Mouse (Mus musculus): Measurements from ENCODE around the gene Krt16. TPM values are rescaled to one million over a fixed set of nuclear protein-coding genes. Genes with fewer than 3 reads are reported as not detected.
A peak's percentile ranks its signal among the peaks of the same experiment; 100 is the strongest.
"Not testable (repeated sequence)": the region's sequence is repeated elsewhere in the genome, so short reads cannot be mapped to it uniquely, and the experiment has no call there.

Gene Krt16
- polyA plus RNA-seq, 1 experiment from 2014 or later: not detected

DNA sequence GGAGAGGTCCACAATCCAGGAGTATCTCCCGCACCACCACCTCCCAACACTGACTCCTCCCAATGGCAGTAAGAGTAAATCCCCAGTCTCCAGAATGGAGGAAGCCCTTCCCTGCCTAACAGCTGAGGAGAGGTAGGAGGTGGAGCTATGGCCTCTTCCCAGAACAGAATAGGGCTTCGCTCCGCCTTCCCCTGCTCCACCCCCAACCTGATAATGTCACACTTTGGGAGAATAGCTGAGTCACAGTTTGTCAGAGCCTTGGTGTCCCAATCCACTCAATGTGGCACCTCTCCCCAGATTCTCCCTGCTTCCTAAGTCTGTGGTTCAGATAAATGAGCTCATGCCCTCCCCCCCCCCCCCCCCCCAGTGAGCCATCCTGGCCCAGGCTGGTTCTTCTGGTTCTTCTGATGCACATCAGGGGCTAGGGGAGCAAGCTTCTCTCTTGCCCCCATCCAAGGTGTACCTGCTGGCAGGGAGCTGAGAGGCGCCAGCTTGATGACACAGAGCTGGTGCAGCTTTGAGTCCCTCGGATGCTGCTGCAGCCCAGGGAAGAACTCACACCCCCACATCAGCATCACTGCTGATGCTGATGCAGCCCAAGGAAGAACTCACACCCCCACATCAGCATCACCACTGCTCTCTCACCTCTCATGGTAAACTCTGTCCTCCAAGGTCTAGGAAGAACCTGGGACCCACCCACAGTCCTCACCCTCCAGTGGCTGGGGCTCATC is 5.8 kb upstream of the Krt16 start:
- no peaks in the 10 kb centered on the region for H3K9me3 ChIP-seq (replicated peaks)
- WGBS (ENCODE audit: insufficient replicate concordance): 44% methylated on average over 5 of the region's 5 CpGs
- no peak overlapping the region for H3K4me2 ChIP-seq
- no peaks in the 10 kb centered on the region for H3K4me1 ChIP-seq
- H3K36me3 ChIP-seq: no peaks in the 10 kb centered on the region
- H3K4me3 ChIP-seq: no peak overlapping the region
- no peak overlapping the region for H3K9ac ChIP-seq
- no peaks in the 10 kb centered on the region for H3K27me3 ChIP-seq (replicated peaks)
- H3K27ac ChIP-seq: no peak overlapping the region
- peak; percentile 51; the same call in 1 of the 2 replicates for ATAC-seq

GRCm38 (mm10) chr11:100246471-100246870 is 2.2 kb downstream of the Krt16 start:
- H3K4me3 ChIP-seq; H3K4me1 ChIP-seq; ATAC-seq; H3K9ac ChIP-seq; H3K4me2 ChIP-seq; H3K27ac ChIP-seq; H3K36me3 ChIP-seq; H3K27me3 ChIP-seq (replicated peaks); H3K9me3 ChIP-seq (replicated peaks): not testable (repeated sequence)
- WGBS (ENCODE audit: insufficient replicate concordance): 46% methylated on average over 7 of the region's 7 CpGs

DNA sequence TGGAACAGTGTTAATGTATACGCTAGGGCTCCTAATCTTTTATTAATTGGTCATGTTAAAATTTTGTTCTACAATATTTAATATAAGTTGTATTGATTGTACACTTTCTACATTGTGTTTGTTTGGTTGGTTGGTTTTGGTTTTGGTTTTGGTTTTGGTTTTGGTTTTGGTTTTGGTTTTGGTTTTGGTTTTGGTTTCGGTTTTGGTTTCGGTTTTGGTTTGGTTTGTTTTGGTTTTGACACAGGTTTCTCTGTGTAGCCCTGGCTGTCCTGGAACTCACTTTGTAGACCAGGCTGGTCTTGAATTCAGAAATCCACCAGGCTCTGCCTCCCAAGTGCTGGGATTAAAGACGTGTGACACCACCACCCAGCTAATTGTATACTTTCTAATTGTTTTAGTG is 8.4 kb downstream of the Krt16 start:
- ATAC-seq; H3K4me3 ChIP-seq; H3K9me3 ChIP-seq (replicated peaks): not testable (repeated sequence)

GRCm38 (mm10) chr11:100221741-100222140 is 27.0 kb downstream of the Krt16 start:
- Histone ChIP-seq H3K9ac (no peak overlapping the region), H3K27me3 (replicated peaks) (no peaks in the 10 kb centered on the region), H3K4me3 (no peak overlapping the region), H3K9me3 (replicated peaks) (peaks cover 6% of the 10 kb centered on the region), H3K4me2 (no peak overlapping the region), H3K4me1 (no peaks in the 10 kb centered on the region), H3K36me3 (no peaks in the 10 kb centered on the region), H3K27ac (no peak overlapping the region)
- WGBS (ENCODE audit: insufficient replicate concordance): 47% methylated on average over 8 of the region's 8 CpGs
- ATAC-seq: no peak

More for the DNA sequence above, 8.4 kb downstream of the Krt16 start:
- H3K4me1 ChIP-seq; H3K4me2 ChIP-seq; H3K27me3 ChIP-seq (replicated peaks); H3K9ac ChIP-seq; H3K36me3 ChIP-seq; H3K27ac ChIP-seq: not testable (repeated sequence)
- WGBS (ENCODE audit: insufficient replicate concordance): 79% methylated on average over 4 of the region's 4 CpGs

- no peak overlapping the region for H3K4me2 ChIP-seq
- H3K4me3 ChIP-seq: no peak overlapping the region
- H3K9ac ChIP-seq: no peak overlapping the region
- H3K36me3 ChIP-seq: no peaks in the 10 kb centered on the region
- 66% methylated on average over 4 of the region's 4 CpGs for WGBS (ENCODE audit: insufficient replicate concordance)
- H3K27ac ChIP-seq: no peak overlapping the region
- H3K4me1 ChIP-seq: no peaks in the 10 kb centered on the region
- no peaks in the 10 kb centered on the region for H3K27me3 ChIP-seq (replicated peaks)
- no peak for ATAC-seq
- H3K9me3 ChIP-seq (replicated peaks): no peaks in the 10 kb centered on the region
Measured at GRCm38 (mm10) chr11:100219304-100219703, 29.4 kb downstream of the Krt16 start.

DNA sequence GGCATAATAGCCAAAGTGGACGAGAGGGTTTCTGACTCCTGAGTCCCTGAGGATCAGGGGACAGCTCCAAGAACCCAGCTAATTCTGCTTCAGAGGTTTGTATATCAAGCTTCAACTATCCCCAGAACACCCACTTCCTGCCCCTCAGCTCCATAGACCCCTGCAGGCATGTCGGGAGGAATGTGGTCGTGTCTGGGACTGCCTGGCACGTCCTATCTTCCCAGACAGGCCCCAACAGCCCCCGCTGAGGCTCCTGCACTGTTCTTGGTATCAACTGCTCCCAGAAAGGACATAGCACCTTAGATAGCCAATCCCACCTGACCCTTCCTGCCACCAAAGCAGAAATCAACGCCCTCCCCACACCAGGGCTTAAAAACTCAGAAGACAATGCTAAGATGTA is 40.2 kb downstream of the Krt16 start:
- H3K4me1 ChIP-seq: no peaks in the 10 kb centered on the region
- H3K27me3 ChIP-seq (replicated peaks): no peaks in the 10 kb centered on the region
- H3K4me3 ChIP-seq: no peak overlapping the region
- 24% methylated on average over 6 of the region's 6 CpGs for WGBS (ENCODE audit: insufficient replicate concordance)
- H3K4me2 ChIP-seq: no peak overlapping the region
- H3K9me3 ChIP-seq (replicated peaks): no peaks in the 10 kb centered on the region
- H3K27ac ChIP-seq: no peak overlapping the region
- H3K36me3 ChIP-seq: no peaks in the 10 kb centered on the region
- no peak for ATAC-seq
- H3K9ac ChIP-seq: no peak overlapping the region

DNA sequence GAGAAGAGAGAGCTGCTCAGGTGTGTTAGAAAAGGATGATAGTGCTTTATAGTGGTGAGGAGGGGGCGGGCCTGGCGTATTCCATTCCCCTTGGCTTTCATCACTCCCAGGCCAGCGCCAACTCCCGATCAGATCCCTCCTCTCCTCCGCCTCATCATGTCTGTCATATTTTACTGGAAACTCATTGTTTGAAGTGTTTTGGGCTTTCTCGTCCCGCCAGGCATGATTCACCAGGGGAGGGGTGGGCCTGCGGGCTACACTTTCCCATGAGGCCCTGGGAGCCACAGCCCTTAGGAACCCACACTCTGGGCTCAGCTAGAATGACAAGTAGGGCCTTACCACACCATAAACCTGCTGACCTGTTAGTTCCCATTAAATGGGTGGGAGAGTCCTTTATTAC is 41.2 kb downstream of the Krt16 start, which contains the start of gene Krt14:
Gene Krt14, minus strand, starts transcription at position 51 of the 400 bp plus-strand sequence.
- H3K27me3 ChIP-seq (replicated peaks): no peaks in the 10 kb centered on the region
- no peak within 1 kb of the TSS for H3K4me3 ChIP-seq
- H3K9me3 ChIP-seq (replicated peaks): no peaks in the 10 kb centered on the region
- no peak within 1 kb of the TSS for H3K4me2 ChIP-seq
- no peaks in the 10 kb centered on the region for H3K36me3 ChIP-seq
- no peak within 1 kb of the TSS for H3K27ac ChIP-seq
- WGBS (ENCODE audit: insufficient replicate concordance): 62% methylated on average over 8 of the region's 8 CpGs
- ATAC-seq: no peak
- H3K4me1 ChIP-seq: no peaks in the 10 kb centered on the region
- no peak within 1 kb of the TSS for H3K9ac ChIP-seq

- Histone ChIP-seq H3K36me3 (no peaks in the 10 kb centered on the region), H3K9ac (no peak overlapping the region), H3K9me3 (replicated peaks) (no peaks in the 10 kb centered on the region), H3K4me3 (no peak overlapping the region), H3K4me2 (no peak overlapping the region), H3K27me3 (replicated peaks) (no peaks in the 10 kb centered on the region), H3K4me1 (no peaks in the 10 kb centered on the region), H3K27ac (no peak overlapping the region)
- WGBS (ENCODE audit: insufficient replicate concordance): 16% methylated on average over 6 of the region's 6 CpGs
- no peak for ATAC-seq
Measured at GRCm38 (mm10) chr11:100203448-100203847, 45.3 kb downstream of the Krt16 start.

- Histone ChIP-seq H3K4me1 (no peaks in the 10 kb centered on the region), H3K4me3 (no peak overlapping the region), H3K9ac (no peak overlapping the region), H3K36me3 (no peaks in the 10 kb centered on the region), H3K27ac (no peak overlapping the region), H3K9me3 (replicated peaks) (no peaks in the 10 kb centered on the region), H3K27me3 (replicated peaks) (no peaks in the 10 kb centered on the region), H3K4me2 (no peak overlapping the region)
- 69% methylated on average over 4 of the region's 4 CpGs for WGBS (ENCODE audit: insufficient replicate concordance)
- ATAC-seq: no peak
Measured at GRCm38 (mm10) chr11:100202906-100203305, 45.8 kb downstream of the Krt16 start.

DNA sequence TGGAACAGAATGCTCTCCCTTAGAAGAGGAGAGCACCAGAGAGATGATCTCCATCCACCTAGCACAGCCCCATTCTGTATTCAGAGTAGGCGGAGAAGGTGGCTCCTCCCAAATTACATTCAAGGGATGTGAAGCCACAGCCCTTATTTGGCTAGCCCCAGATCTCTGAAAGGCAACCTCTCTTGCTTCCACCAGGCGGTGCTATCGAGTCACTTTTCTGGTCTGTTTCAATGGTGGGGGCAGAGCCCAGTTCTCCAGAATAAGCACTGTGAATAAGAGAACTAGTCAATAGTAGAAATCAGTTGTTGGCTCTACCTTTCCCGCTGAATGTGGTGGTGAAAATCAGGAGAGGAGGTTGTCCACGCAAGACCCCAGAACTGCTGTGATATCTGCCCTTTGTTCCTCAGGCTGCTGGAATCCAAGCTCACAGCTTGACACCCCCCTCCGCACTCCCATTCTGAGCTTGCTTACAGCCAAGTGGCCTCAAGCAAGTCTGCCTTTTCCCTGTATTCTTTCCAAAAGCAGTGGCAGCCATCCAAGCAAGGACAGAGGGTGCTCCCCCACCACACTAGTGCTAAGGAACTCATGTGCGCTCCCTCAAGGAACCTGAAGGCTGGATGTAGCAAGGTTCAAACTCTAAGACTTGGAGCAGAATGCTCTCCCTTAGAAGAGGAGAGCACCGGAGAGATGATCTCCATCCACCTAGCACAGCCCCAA is 48.4 kb downstream of the Krt16 start:
- H3K9ac ChIP-seq: no peak overlapping the region
- H3K4me3 ChIP-seq: no peak overlapping the region
- 38% methylated on average over 8 of the region's 8 CpGs for WGBS (ENCODE audit: insufficient replicate concordance)
- no peaks in the 10 kb centered on the region for H3K27me3 ChIP-seq (replicated peaks)
- H3K9me3 ChIP-seq (replicated peaks): no peaks in the 10 kb centered on the region
- no peaks in the 10 kb centered on the region for H3K36me3 ChIP-seq
- no peak overlapping the region for H3K4me2 ChIP-seq
- H3K27ac ChIP-seq: no peak overlapping the region
- no peaks in the 10 kb centered on the region for H3K4me1 ChIP-seq
- ATAC-seq: no peak

DNA sequence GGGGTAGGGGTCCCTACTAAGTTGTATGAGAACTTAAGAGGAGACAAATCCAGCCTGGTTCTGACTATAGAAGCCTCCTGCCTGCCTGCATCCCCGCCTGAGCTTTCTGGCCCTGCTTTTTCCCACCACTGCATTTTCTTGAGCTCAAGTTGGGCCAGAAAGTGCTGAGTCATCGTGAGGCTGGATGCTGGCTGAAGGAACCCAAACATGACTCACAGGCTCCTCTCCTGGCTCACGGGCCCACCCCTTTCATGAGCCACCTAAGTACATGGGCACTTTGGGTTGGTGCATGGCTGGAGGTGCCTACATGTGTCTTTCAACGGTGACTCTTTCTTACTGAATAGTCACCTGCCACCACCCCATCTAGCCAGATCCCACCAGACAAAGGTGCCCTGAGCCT is 50.0 kb downstream of the Krt16 start:
- 50% methylated on average over 4 of the region's 4 CpGs for WGBS (ENCODE audit: insufficient replicate concordance)
- Histone ChIP-seq H3K4me3 (no peak overlapping the region), H3K27me3 (replicated peaks) (no peaks in the 10 kb centered on the region), H3K9me3 (replicated peaks) (no peaks in the 10 kb centered on the region), H3K36me3 (no peaks in the 10 kb centered on the region), H3K4me2 (no peak overlapping the region), H3K9ac (no peak overlapping the region), H3K27ac (no peak overlapping the region), H3K4me1 (no peaks in the 10 kb centered on the region)
- ATAC-seq: no peak

Measured in liver, embryonic 12.5 days (tissue).